ENCODE assay signal across 8 mouse cellular contexts in the genomic region with DNA sequence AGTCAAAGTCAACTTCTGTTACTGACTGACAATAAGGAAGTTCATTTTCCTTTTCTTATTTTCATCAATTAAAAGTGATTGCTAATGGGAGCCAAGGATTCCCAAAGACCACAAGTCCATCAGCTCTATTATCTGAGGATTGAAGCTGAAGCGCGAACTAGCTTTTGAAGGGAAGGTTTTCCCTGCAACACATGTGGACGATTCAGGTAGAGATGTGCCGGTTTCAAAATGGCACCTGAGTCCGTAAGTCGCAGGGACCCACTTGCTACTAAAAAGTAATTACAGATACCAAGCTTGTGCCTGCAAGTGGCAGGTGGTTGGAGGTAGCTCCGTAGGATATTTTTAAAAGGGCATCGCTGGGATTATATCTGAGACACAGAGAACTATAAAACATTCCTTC. TPM values are rescaled to one million over a fixed set of nuclear protein-coding genes. Genes with fewer than 3 reads are reported as not detected.
A peak's percentile ranks its signal among the peaks of the same experiment; 100 is the strongest.
DNase-seq lines count a peak whose midpoint lies in the region; ATAC-seq and TF ChIP-seq lines count a peak whose summit lies in the region.

No protein-coding gene starts in this region.

- TF ChIP-seq CTCF in lung, embryonic 14.5 days (IDR thresholded peaks at IDR 0.05; ENCODE audit: low read depth), result no peak

- peak overlapping the region; percentile 55 for H3K4me2 ChIP-seq in lung, embryonic 14.5 days
- H3K4me2 ChIP-seq in embryonic facial prominence, embryonic 12.5 days (replicated peaks), result peak overlapping the region; percentile 45

- WGBS in lung, embryonic 14.5 days, result 57% methylated on average over 8 of the region's 8 CpGs
- 67% methylated on average over 8 of the region's 8 CpGs for WGBS in embryonic facial prominence, embryonic 12.5 days

- H3K36me3 ChIP-seq in lung, embryonic 14.5 days (ENCODE audit: insufficient read depth), result peaks cover 8% of the 10 kb centered on the region; the same call in 1 of the 2 replicates
- no peaks in the 10 kb centered on the region for H3K36me3 ChIP-seq in embryonic facial prominence, embryonic 12.5 days

- no peaks in the 10 kb centered on the region for H3K9me3 ChIP-seq in lung, embryonic 14.5 days (ENCODE audit: low read depth, low read length)
- H3K9me3 ChIP-seq in embryonic facial prominence, embryonic 12.5 days, result no peaks in the 10 kb centered on the region

- H3K4me1 ChIP-seq in lung, embryonic 14.5 days (ENCODE audit: insufficient read depth), result no peaks in the 10 kb centered on the region
- no peaks in the 10 kb centered on the region for H3K4me1 ChIP-seq in embryonic facial prominence, embryonic 12.5 days

- no peaks in the 10 kb centered on the region for H3K27me3 ChIP-seq in lung, embryonic 14.5 days (ENCODE audit: insufficient read depth, low read length)
- H3K27me3 ChIP-seq in embryonic facial prominence, embryonic 12.5 days, result peaks cover 18% of the 10 kb centered on the region

- no peak for DNase-seq in lung, embryonic 14.5 days
- DNase-seq in lung, adult 18-20 months, result no peak
- DNase-seq in induced T-regulatory cell, adult 2 months (ENCODE audit: low read depth), result peak; percentile 66
- peak; percentile 57 for DNase-seq in naive thymus-derived CD4-positive, alpha-beta T cell, adult 2 months (ENCODE audit: low read depth)
- no peak for DNase-seq in cerebellum, adult 11-12 months
- DNase-seq in cerebellum, adult 11 months, result no peak
- no peak for DNase-seq in yolk sac, embryonic 10.5 days (ENCODE audit: low spot score)

- no peak overlapping the region; the same call in 1 of the 2 replicates for H3K9ac ChIP-seq in lung, embryonic 14.5 days
- H3K9ac ChIP-seq in embryonic facial prominence, embryonic 12.5 days, result no peak overlapping the region

- H3K4me3 ChIP-seq in lung, embryonic 14.5 days (ENCODE audit: low read depth, low read length), result peak overlapping the region; percentile 55
- H3K4me3 ChIP-seq in embryonic facial prominence, embryonic 12.5 days, result no peak overlapping the region

- H3K27ac ChIP-seq in lung, embryonic 14.5 days (ENCODE audit: low read depth), result peak overlapping the region; percentile 64
- H3K27ac ChIP-seq in embryonic facial prominence, embryonic 12.5 days, result no peak overlapping the region

- no peak for ATAC-seq in lung, embryonic 14.5 days (ENCODE audit: insufficient read depth)
- no peak for ATAC-seq in embryonic facial prominence, embryonic 12.5 days (ENCODE audit: insufficient number of reproducible peaks, insufficient read depth, low FRiP score, low TSS enrichment)

RNA-seq across cellular contexts. Expression of gene Tmsb4x, which starts 0.7 kb away (rescaled TPM):
- polyA plus RNA-seq in lung, embryonic 14.5 days (2014; fragmentation: Nextera tagmentation; extraction: Ambion mirVana), result 3,079 and 3,531 TPM in 2 replicates
- polyA plus RNA-seq in embryonic facial prominence, embryonic 12.5 days (2016; fragmentation: Nextera tagmentation; extraction: Ambion mirVana), result 3,040 and 3,195 TPM in 2 replicates

RNA-seq across cellular contexts. Expression of gene Tlr8, which starts 54.3 kb away (rescaled TPM):
- 0.42 and 0.84 TPM in 2 replicates for polyA plus RNA-seq in lung, embryonic 14.5 days (2014; fragmentation: Nextera tagmentation; extraction: Ambion mirVana)
- polyA plus RNA-seq in embryonic facial prominence, embryonic 12.5 days (2016; fragmentation: Nextera tagmentation; extraction: Ambion mirVana), result 0.08 and 0.29 TPM in 2 replicates

Comparison
In these comparisons a context has a peak if more than half of its experiments do, and no peak if none do; other contexts are left out.
1. DNase-seq: peak in induced T-regulatory cell, adult 2 months (single experiment) and naive thymus-derived CD4-positive, alpha-beta T cell, adult 2 months (single experiment); none in lung, embryonic 14.5 days (single experiment), lung, adult 18-20 months (0 of 2), cerebellum, adult 11-12 months (single experiment), cerebellum, adult 11 months (single experiment) and yolk sac, embryonic 10.5 days (single experiment).